Mouse (Mus musculus) forebrain, embryonic 11.5 days (tissue): ENCODE data around the gene Tmem135. TPM values are rescaled to one million over a fixed set of nuclear protein-coding genes. Genes with fewer than 3 reads are reported as not detected.

ENCODE experiments used
- ATAC-seq: fragments of 200-750 bp; cut with Nextera tagmentation; replicated peaks from 2 replicates; pipeline ENCODE4 v1.8.0; 2017; ENCODE audit warnings: moderate TSS enrichment; ENCODE audit not compliant: low FRiP score
- DNase-seq: peaks from one replicate; pipeline ENCODE4 v3.0.0-alpha.2; 2017; ENCODE audit warnings: low spot score
- H3K27ac ChIP-seq: fragments of 300-500 bp; sonication (generic); 2 replicates; pipeline ENCODE4 v1.5.1; 2014; ENCODE audit warnings: low read depth, low read length
- H3K27me3 ChIP-seq: fragments of 300-500 bp; sonication (generic); 2 replicates; pipeline ENCODE4 v1.6.1; 2014; ENCODE audit warnings: mild to moderate bottlenecking, low read length, mixed read lengths; ENCODE audit not compliant: control insufficient read depth, insufficient read depth
- H3K36me3 ChIP-seq: fragments of 300-500 bp; sonication (generic); 2 replicates; pipeline ENCODE4 v1.6.1; 2014; ENCODE audit warnings: mild to moderate bottlenecking, low read length, moderate library complexity, mixed read lengths; ENCODE audit not compliant: control insufficient read depth, insufficient read depth
- H3K4me1 ChIP-seq: fragments of 300-500 bp; sonication (generic); replicated peaks from 2 replicates; pipeline ENCODE4 v1.6.1; 2014; ENCODE audit warnings: low read length, mixed read lengths; ENCODE audit not compliant: control insufficient read depth, insufficient read depth
- H3K4me2 ChIP-seq: fragments of 300-500 bp; sonication (generic); 2 replicates; pipeline ENCODE4 v1.6.1; 2014; ENCODE audit warnings: low read depth, mild to moderate bottlenecking, low read length, moderate library complexity, mixed read lengths; ENCODE audit not compliant: severe bottlenecking
- H3K4me3 ChIP-seq: fragments of 300-500 bp; sonication (generic); 2 replicates; pipeline ENCODE4 v1.5.1; 2014; ENCODE audit warnings: low read depth, low read length
- H3K9ac ChIP-seq: fragments of 300-500 bp; sonication (generic); 2 replicates; pipeline ENCODE4 v1.6.1; 2014; ENCODE audit warnings: low read length
- H3K9me3 ChIP-seq: fragments of 300-500 bp; sonication (generic); 2 replicates; pipeline ENCODE4 v1.6.1; 2016; ENCODE audit warnings: low read length, mixed read lengths; ENCODE audit not compliant: control insufficient read depth
- WGBS: fragments of 180-500 bp; shearing (Covaris S2); extraction: QIAGEN DNeasy Blood & Tissue Kit; methylation state at CpG from one replicate; pipeline ENCODE4 v1.1.7; 2014; 5-methylcytosine and 5-hydroxymethylcytosine counted together
- polyA plus RNA-seq: library from polyadenylated mRNA; unstranded; fragments of >200 nt; fragmentation: Nextera tagmentation; extraction: Ambion mirVana; gene quantifications from 2 replicates; pipeline ENCODE4 v1.2.1, GENCODE M21; 2014

Gene Tmem135
- polyA plus RNA-seq, 1 experiment from 2014 or later, result 16.2 TPM

GRCm38 (mm10) chr7:89423194-89423593 lies 19.2 kb upstream of the Tmem135 start:
- no peaks in the 10 kb centered on the region for H3K9me3 ChIP-seq
- no peak overlapping the region for H3K9ac ChIP-seq
- no peak for ATAC-seq
- no peaks in the 10 kb centered on the region for H3K36me3 ChIP-seq
- H3K4me3 ChIP-seq, result no peak overlapping the region
- no peak overlapping the region for H3K4me2 ChIP-seq
- no peak overlapping the region for H3K27ac ChIP-seq
- no peak for DNase-seq
- no peaks in the 10 kb centered on the region for H3K27me3 ChIP-seq
- peaks cover 2% of the 10 kb centered on the region; the same call in 1 of the 2 replicates for H3K4me1 ChIP-seq
- 36% methylated on average over 5 of the region's 5 CpGs for WGBS

DNA sequence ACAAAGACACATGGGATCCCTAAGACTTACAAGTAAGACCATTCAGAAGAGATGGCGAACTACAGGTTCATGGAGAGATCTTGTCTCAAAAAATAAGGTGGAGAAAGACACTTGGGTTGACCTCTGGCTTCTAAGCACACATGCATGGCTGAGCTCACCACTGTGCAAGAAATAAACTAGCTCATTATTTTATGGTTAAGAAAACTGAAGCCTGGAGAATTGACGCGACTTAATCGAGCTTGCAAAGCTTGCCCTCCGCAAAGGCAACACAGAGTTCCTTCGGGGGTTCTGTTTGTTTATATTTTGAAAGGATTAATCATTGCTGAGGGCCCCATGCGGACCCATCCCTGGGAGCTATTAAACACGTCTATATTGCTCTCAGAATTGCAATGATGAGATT lies 18.6 kb upstream of the Tmem135 start:
- Histone ChIP-seq H3K4me2 (no peak overlapping the region), H3K27ac (no peak overlapping the region), H3K4me1 (peaks cover 2% of the 10 kb centered on the region; the same call in 1 of the 2 replicates), H3K36me3 (no peaks in the 10 kb centered on the region), H3K27me3 (no peaks in the 10 kb centered on the region), H3K9me3 (no peaks in the 10 kb centered on the region), H3K9ac (no peak overlapping the region), H3K4me3 (no peak overlapping the region)
- ATAC-seq (no peak), DNase-seq (no peak)
- WGBS, result 49% methylated on average over 8 of the region's 8 CpGs

DNA sequence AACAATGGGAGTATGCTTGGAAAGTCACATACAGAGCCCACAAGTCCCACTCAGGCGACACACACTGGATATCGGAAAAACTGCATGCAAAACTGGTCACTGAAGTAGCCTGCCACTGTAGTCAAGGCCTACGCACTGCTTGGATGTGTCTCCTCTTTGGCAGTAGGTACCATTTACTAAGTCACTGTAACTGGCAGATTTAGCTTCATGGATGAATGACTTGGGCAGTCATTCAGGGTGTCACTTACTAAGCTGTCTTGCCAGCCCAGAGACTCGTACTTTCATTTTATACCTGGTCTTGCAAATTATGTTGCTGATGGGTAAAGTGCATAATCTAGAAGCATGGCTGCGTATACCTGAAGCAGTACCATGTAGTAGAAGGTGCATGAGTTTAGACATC lies 17.3 kb upstream of the Tmem135 start:
- no peak overlapping the region for H3K4me3 ChIP-seq
- H3K27ac ChIP-seq, result no peak overlapping the region
- no peaks in the 10 kb centered on the region for H3K9me3 ChIP-seq
- 94% methylated on average over 5 of the region's 5 CpGs for WGBS
- DNase-seq (no peak), ATAC-seq (no peak)
- H3K36me3 ChIP-seq, result no peaks in the 10 kb centered on the region
- peaks cover 2% of the 10 kb centered on the region; the same call in 1 of the 2 replicates for H3K4me1 ChIP-seq
- no peak overlapping the region for H3K9ac ChIP-seq
- H3K27me3 ChIP-seq, result no peaks in the 10 kb centered on the region
- no peak overlapping the region for H3K4me2 ChIP-seq

DNA sequence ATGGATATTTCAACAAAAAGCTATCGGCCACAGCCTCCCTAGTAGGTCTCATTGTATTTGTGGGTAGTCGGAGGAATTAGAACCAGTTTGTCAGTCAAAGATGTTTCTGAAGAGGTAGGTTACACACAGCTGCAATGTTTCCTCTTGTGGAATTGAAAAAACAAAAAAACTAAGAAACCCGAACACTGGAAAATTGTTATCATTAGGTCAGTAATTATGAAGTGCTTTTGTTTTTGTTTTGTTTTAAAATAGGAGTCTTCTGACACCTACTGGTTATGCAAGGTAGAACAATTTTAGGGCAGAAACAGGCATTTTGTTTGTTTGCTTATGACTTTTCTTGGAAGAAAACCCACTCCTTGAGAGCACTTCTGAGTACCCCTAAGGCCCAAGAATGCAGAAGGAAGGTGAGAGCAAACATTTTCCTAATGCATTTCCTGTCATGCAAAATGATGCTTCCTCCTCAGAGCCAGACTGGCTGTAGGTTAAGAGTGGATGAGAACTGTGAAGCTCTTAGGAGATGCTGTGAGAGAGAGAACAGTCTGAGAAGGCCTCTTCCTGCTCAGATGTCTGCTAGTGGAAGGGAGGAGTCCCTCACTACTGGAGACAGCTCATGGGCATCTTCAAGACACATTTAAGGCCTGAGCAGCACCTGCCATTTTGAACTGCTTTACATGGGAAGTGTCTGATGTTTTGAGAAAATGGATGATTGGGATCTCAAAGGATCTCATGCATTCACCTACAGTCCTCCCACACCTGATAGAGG lies 15.1 kb upstream of the Tmem135 start:
- Histone ChIP-seq H3K27ac (no peak overlapping the region), H3K4me3 (no peak overlapping the region), H3K4me1 (peaks cover 2% of the 10 kb centered on the region; the same call in 1 of the 2 replicates), H3K27me3 (no peaks in the 10 kb centered on the region), H3K36me3 (no peaks in the 10 kb centered on the region), H3K9me3 (no peaks in the 10 kb centered on the region), H3K9ac (no peak overlapping the region), H3K4me2 (no peak overlapping the region)
- 0 out of 2 replicates have a peak, but pooled peaks have one; percentile 24 for ATAC-seq
- no peak for DNase-seq
- 61% methylated on average over 3 of the region's 3 CpGs for WGBS

GRCm38 (mm10) chr7:89418127-89418653 lies 14.2 kb upstream of the Tmem135 start:
- Histone ChIP-seq H3K27ac (no peak overlapping the region), H3K4me1 (0 out of 2 replicates have a peak, but pooled peaks cover 2% of the 10 kb centered on the region), H3K4me3 (no peak overlapping the region), H3K27me3 (no peaks in the 10 kb centered on the region), H3K9ac (no peak overlapping the region), H3K9me3 (no peaks in the 10 kb centered on the region), H3K36me3 (no peaks in the 10 kb centered on the region), H3K4me2 (no peak overlapping the region)
- 85% methylated on average over 8 of the region's 8 CpGs for WGBS
- DNase-seq, result no peak
- ATAC-seq, result no peak

GRCm38 (mm10) chr7:89417707-89418106 lies 13.7 kb upstream of the Tmem135 start:
- Histone ChIP-seq H3K27me3 (no peaks in the 10 kb centered on the region), H3K9ac (no peak overlapping the region), H3K4me1 (no peaks in the 10 kb centered on the region), H3K9me3 (no peaks in the 10 kb centered on the region), H3K4me2 (no peak overlapping the region), H3K36me3 (no peaks in the 10 kb centered on the region), H3K27ac (no peak overlapping the region), H3K4me3 (no peak overlapping the region)
- DNase-seq, result no peak
- no peak for ATAC-seq
- 83% methylated on average over 2 of the region's 2 CpGs for WGBS

DNA sequence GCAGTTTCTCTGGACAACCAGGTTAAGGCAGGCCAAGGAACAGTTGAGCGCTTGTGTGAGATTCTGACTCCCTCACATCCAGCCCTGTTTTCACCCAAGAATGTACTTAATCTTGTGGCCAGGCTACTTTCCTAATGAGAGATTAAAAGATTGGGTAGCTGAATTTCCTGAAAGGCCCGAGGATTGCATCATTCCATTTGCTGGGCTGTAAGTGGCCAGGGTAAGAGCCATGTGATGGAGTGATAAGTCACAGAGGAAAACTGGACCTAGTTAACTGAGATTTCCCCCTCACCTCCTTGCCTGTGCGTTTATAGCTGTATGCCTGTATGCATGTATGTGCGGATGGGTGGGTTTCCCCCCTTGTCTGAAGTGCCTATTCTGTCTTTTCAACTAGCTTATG lies 12.0 kb upstream of the Tmem135 start:
- H3K4me3 ChIP-seq, result no peak overlapping the region
- H3K9me3 ChIP-seq, result no peaks in the 10 kb centered on the region
- no peak overlapping the region for H3K9ac ChIP-seq
- no peaks in the 10 kb centered on the region for H3K4me1 ChIP-seq
- WGBS, result 72% methylated on average over 4 of the region's 4 CpGs
- H3K27ac ChIP-seq, result no peak overlapping the region
- DNase-seq (no peak), ATAC-seq (no peak)
- H3K27me3 ChIP-seq, result no peaks in the 10 kb centered on the region
- no peak overlapping the region for H3K4me2 ChIP-seq
- H3K36me3 ChIP-seq, result no peaks in the 10 kb centered on the region

DNA sequence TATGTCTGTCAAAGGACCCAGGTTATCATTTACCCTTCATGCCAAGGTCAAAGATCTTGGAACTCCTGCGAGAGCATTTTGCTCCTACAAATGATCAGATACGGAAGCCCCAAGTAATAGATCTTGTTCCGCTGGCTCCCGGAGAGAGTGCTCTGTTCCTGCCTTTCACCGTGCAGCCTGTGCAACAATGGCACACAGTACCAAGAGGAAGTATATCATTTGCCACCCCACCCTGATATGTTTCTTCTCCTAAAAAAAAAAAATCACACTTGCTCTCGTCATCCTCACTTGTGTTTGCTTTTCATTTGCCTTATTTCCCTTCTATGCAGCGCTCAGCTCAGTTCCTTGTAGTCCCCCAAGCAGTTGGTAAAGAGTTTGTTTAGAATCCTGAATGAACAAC lies 8.1 kb upstream of the Tmem135 start:
- no peak overlapping the region for H3K4me3 ChIP-seq
- H3K4me1 ChIP-seq, result no peaks in the 10 kb centered on the region
- H3K4me2 ChIP-seq, result no peak overlapping the region
- DNase-seq (no peak), ATAC-seq (no peak)
- H3K36me3 ChIP-seq, result no peaks in the 10 kb centered on the region
- 91% methylated on average over 7 of the region's 7 CpGs for WGBS
- H3K27me3 ChIP-seq, result no peaks in the 10 kb centered on the region
- H3K27ac ChIP-seq, result no peak overlapping the region
- H3K9me3 ChIP-seq, result no peaks in the 10 kb centered on the region
- H3K9ac ChIP-seq, result no peak overlapping the region

GRCm38 (mm10) chr7:89411346-89411745 lies 7.3 kb upstream of the Tmem135 start:
- WGBS, result 97% methylated on average over 3 of the region's 3 CpGs
- no peak overlapping the region for H3K9ac ChIP-seq
- H3K4me1 ChIP-seq, result no peaks in the 10 kb centered on the region
- no peaks in the 10 kb centered on the region for H3K36me3 ChIP-seq
- H3K9me3 ChIP-seq, result no peaks in the 10 kb centered on the region
- no peak overlapping the region for H3K4me3 ChIP-seq
- H3K27ac ChIP-seq, result no peak overlapping the region
- DNase-seq (no peak), ATAC-seq (no peak)
- H3K27me3 ChIP-seq, result no peaks in the 10 kb centered on the region
- H3K4me2 ChIP-seq, result no peak overlapping the region
